Mouse (Mus musculus) embryonic facial prominence, embryonic 13.5 days (tissue): ENCODE results near the gene 1700025G04Rik. TPM values are rescaled to one million over a fixed set of nuclear protein-coding genes. Genes with fewer than 3 reads are reported as not detected.

ENCODE experiments used
- ATAC-seq: fragments of 200-750 bp; cut with Nextera tagmentation; 2 replicates; pipeline ENCODE4 v1.8.0; 2017; ENCODE audit warnings: low read depth; ENCODE audit not compliant: insufficient number of reproducible peaks, insufficient read depth, low FRiP score, low TSS enrichment
- H3K27ac ChIP-seq: fragments of 300-500 bp; sonication (generic); 2 replicates; pipeline ENCODE4 v1.5.1; 2015; ENCODE audit warnings: moderate library complexity, mild to moderate bottlenecking, inconsistent platforms
- H3K27me3 ChIP-seq: fragments of 300-500 bp; sonication (generic); 2 replicates; pipeline ENCODE4 v1.6.1; 2015; ENCODE audit warnings: mild to moderate bottlenecking, inconsistent platforms
- H3K36me3 ChIP-seq: fragments of 300-500 bp; sonication (generic); 2 replicates; pipeline ENCODE4 v1.6.1; 2015; ENCODE audit warnings: mild to moderate bottlenecking, inconsistent platforms
- H3K4me1 ChIP-seq: fragments of 300-500 bp; sonication (generic); 2 replicates; pipeline ENCODE4 v1.6.1; 2015; ENCODE audit warnings: inconsistent platforms
- H3K4me2 ChIP-seq: fragments of 300-500 bp; sonication (generic); 2 replicates; pipeline ENCODE4 v1.6.1; 2015; ENCODE audit warnings: moderate library complexity, mild to moderate bottlenecking, inconsistent platforms
- H3K4me3 ChIP-seq: fragments of 300-500 bp; sonication (generic); 2 replicates; pipeline ENCODE4 v1.5.1; 2015; ENCODE audit warnings: mild to moderate bottlenecking, inconsistent platforms
- H3K9ac ChIP-seq: fragments of 300-500 bp; sonication (generic); 2 replicates; pipeline ENCODE4 v1.6.1; 2015; ENCODE audit warnings: mild to moderate bottlenecking, inconsistent platforms
- H3K9me3 ChIP-seq: fragments of 300-500 bp; sonication (generic); 2 replicates; pipeline ENCODE4 v1.6.1; 2016; ENCODE audit warnings: inconsistent platforms
- whole genome bisulfite sequencing: fragments of 180-500 bp; shearing (Covaris S2); methylation state at CpG from one replicate; pipeline ENCODE4 v1.1.7; 2015; ENCODE audit warnings: mixed read lengths; 5-methylcytosine and 5-hydroxymethylcytosine counted together
- polyA plus RNA-seq: library from polyadenylated mRNA; unstranded; fragments of >200 nt; fragmentation: Nextera tagmentation; extraction: Ambion mirVana; gene quantifications from 2 replicates; pipeline ENCODE4 v1.2.1, GENCODE M21; 2015

1700025G04Rik gene
- polyA plus RNA-seq, 1 experiment from 2014 or later = 38.9 TPM

GRCm38 (mm10) chr1:151891194-151891593 is 198.7 kb downstream of the 1700025G04Rik start:
- H3K4me2 ChIP-seq = no peak overlapping the region

GRCm38 (mm10) chr1:151890041-151890621 is 199.8 kb downstream of the 1700025G04Rik start:
- peaks cover 60% of the 10 kb centered on the region for H3K4me1 ChIP-seq
- H3K9me3 ChIP-seq = no peaks in the 10 kb centered on the region
- no peak overlapping the region for H3K4me3 ChIP-seq
- no peaks in the 10 kb centered on the region for H3K36me3 ChIP-seq
- 0 out of 2 replicates have a peak overlapping the region, but pooled peaks have one; percentile 0 for H3K9ac ChIP-seq
- H3K4me2 ChIP-seq = peak overlapping the region; percentile 14; the same call in 1 of the 2 replicates
- peak overlapping the region; percentile 88 for H3K27ac ChIP-seq
- ATAC-seq = peak; percentile 76
- WGBS = 34% methylated on average over 14 of the region's 14 CpGs
- H3K27me3 ChIP-seq = no peaks in the 10 kb centered on the region

More at GRCm38 (mm10) chr1:151891194-151891593, 198.7 kb downstream of the 1700025G04Rik start:
- Histone ChIP-seq H3K27me3 (no peaks in the 10 kb centered on the region), H3K9me3 (no peaks in the 10 kb centered on the region), H3K4me1 (peaks cover 52% of the 10 kb centered on the region), H3K4me3 (no peak overlapping the region), H3K36me3 (no peaks in the 10 kb centered on the region), H3K27ac (peak overlapping the region; percentile 88), H3K9ac (no peak overlapping the region)
- no peak for ATAC-seq
- WGBS = 66% methylated on average over 9 of the region's 9 CpGs

- Histone ChIP-seq H3K27ac (peak overlapping the region; percentile 83), H3K9ac (no peak overlapping the region), H3K9me3 (no peaks in the 10 kb centered on the region), H3K36me3 (no peaks in the 10 kb centered on the region), H3K4me3 (no peak overlapping the region), H3K4me2 (peak overlapping the region; percentile 27; the same call in 1 of the 2 replicates), H3K27me3 (no peaks in the 10 kb centered on the region), H3K4me1 (peaks cover 62% of the 10 kb centered on the region)
- WGBS = 35% methylated on average over 5 of the region's 5 CpGs
- no peak for ATAC-seq
These were observed 202.3 kb downstream of the 1700025G04Rik start for GRCm38 (mm10) chr1:151887631-151888030.

GRCm38 (mm10) chr1:151887126-151887525 is 202.8 kb downstream of the 1700025G04Rik start:
- Histone ChIP-seq H3K27me3 (no peaks in the 10 kb centered on the region), H3K9me3 (no peaks in the 10 kb centered on the region), H3K36me3 (no peaks in the 10 kb centered on the region), H3K4me3 (no peak overlapping the region), H3K9ac (no peak overlapping the region), H3K27ac (peak overlapping the region; percentile 83), H3K4me2 (no peak overlapping the region), H3K4me1 (peaks cover 62% of the 10 kb centered on the region)
- ATAC-seq = no peak
- 78% methylated on average over 10 of the region's 10 CpGs for WGBS

GRCm38 (mm10) chr1:151886171-151886570 is 203.8 kb downstream of the 1700025G04Rik start:
- Histone ChIP-seq H3K4me3 (no peak overlapping the region), H3K9ac (no peak overlapping the region), H3K27ac (no peak overlapping the region), H3K36me3 (no peaks in the 10 kb centered on the region), H3K4me2 (no peak overlapping the region), H3K4me1 (peaks cover 57% of the 10 kb centered on the region), H3K27me3 (no peaks in the 10 kb centered on the region), H3K9me3 (no peaks in the 10 kb centered on the region)
- 81% methylated on average over 2 of the region's 2 CpGs for WGBS
- ATAC-seq = no peak

- Histone ChIP-seq H3K4me2 (no peak overlapping the region), H3K9ac (no peak overlapping the region), H3K4me3 (no peak overlapping the region), H3K27me3 (no peaks in the 10 kb centered on the region), H3K4me1 (peaks cover 29% of the 10 kb centered on the region), H3K27ac (no peak overlapping the region), H3K36me3 (no peaks in the 10 kb centered on the region), H3K9me3 (no peaks in the 10 kb centered on the region)
- ATAC-seq = no peak
- WGBS = 72% methylated on average over 1 of the region's 1 CpGs
These were observed 208.7 kb downstream of the 1700025G04Rik start for GRCm38 (mm10) chr1:151881253-151881652.

- peaks cover 28% of the 10 kb centered on the region for H3K4me1 ChIP-seq
- no peaks in the 10 kb centered on the region for H3K27me3 ChIP-seq
- 65% methylated on average over 5 of the region's 5 CpGs for WGBS
- H3K27ac ChIP-seq = no peak overlapping the region
- no peak for ATAC-seq
- no peak overlapping the region for H3K9ac ChIP-seq
- H3K4me3 ChIP-seq = no peak overlapping the region
- no peaks in the 10 kb centered on the region for H3K9me3 ChIP-seq
- no peaks in the 10 kb centered on the region for H3K36me3 ChIP-seq
- H3K4me2 ChIP-seq = no peak overlapping the region
These were observed 209.2 kb downstream of the 1700025G04Rik start for GRCm38 (mm10) chr1:151880731-151881130.

- Histone ChIP-seq H3K4me2 (no peak overlapping the region), H3K9me3 (no peaks in the 10 kb centered on the region), H3K4me3 (no peak overlapping the region), H3K4me1 (peaks cover 21% of the 10 kb centered on the region), H3K27me3 (no peaks in the 10 kb centered on the region), H3K27ac (peak overlapping the region; percentile 11; the same call in 1 of the 2 replicates), H3K9ac (no peak overlapping the region), H3K36me3 (no peaks in the 10 kb centered on the region)
- WGBS = 82% methylated on average over 13 of the region's 13 CpGs
- no peak for ATAC-seq
These were observed 210.0 kb downstream of the 1700025G04Rik start for GRCm38 (mm10) chr1:151879966-151880365.

GRCm38 (mm10) chr1:151879308-151879850 is 210.5 kb downstream of the 1700025G04Rik start:
- WGBS = 83% methylated on average over 11 of the region's 11 CpGs
- Histone ChIP-seq H3K9me3 (no peaks in the 10 kb centered on the region), H3K4me2 (no peak overlapping the region), H3K36me3 (no peaks in the 10 kb centered on the region), H3K27ac (peak overlapping the region; percentile 11), H3K27me3 (no peaks in the 10 kb centered on the region), H3K9ac (no peak overlapping the region), H3K4me1 (peaks cover 21% of the 10 kb centered on the region), H3K4me3 (no peak overlapping the region)
- peak; percentile 65; the same call in 1 of the 2 replicates for ATAC-seq

GRCm38 (mm10) chr1:151878411-151878810 is 211.5 kb downstream of the 1700025G04Rik start:
- Histone ChIP-seq H3K4me3 (no peak overlapping the region), H3K4me1 (peaks cover 21% of the 10 kb centered on the region), H3K36me3 (no peaks in the 10 kb centered on the region), H3K9me3 (no peaks in the 10 kb centered on the region), H3K9ac (no peak overlapping the region), H3K27ac (peak overlapping the region; percentile 11), H3K4me2 (no peak overlapping the region), H3K27me3 (no peaks in the 10 kb centered on the region)
- no peak for ATAC-seq
- 19% methylated on average over 4 of the region's 4 CpGs for WGBS

- Histone ChIP-seq H3K9ac (no peak overlapping the region), H3K27me3 (no peaks in the 10 kb centered on the region), H3K36me3 (no peaks in the 10 kb centered on the region), H3K27ac (no peak overlapping the region), H3K4me1 (peaks cover 3% of the 10 kb centered on the region; the same call in 1 of the 2 replicates), H3K4me3 (no peak overlapping the region), H3K9me3 (no peaks in the 10 kb centered on the region), H3K4me2 (no peak overlapping the region)
- ATAC-seq = no peak
- 78% methylated on average over 5 of the region's 5 CpGs for WGBS
These were observed 217.0 kb downstream of the 1700025G04Rik start for GRCm38 (mm10) chr1:151872971-151873370.

GRCm38 (mm10) chr1:151864326-151864725 is 225.6 kb downstream of the 1700025G04Rik start:
- Histone ChIP-seq H3K4me1 (0 out of 2 replicates have a peak, but pooled peaks cover 10% of the 10 kb centered on the region), H3K4me3 (no peak overlapping the region), H3K27ac (no peak overlapping the region), H3K9me3 (no peaks in the 10 kb centered on the region), H3K4me2 (no peak overlapping the region), H3K36me3 (no peaks in the 10 kb centered on the region), H3K27me3 (no peaks in the 10 kb centered on the region), H3K9ac (no peak overlapping the region)
- no peak for ATAC-seq
- 73% methylated on average over 6 of the region's 6 CpGs for WGBS
